Mouse (Mus musculus): ENCODE results near the gene Pigk. TPM values are rescaled to one million over a fixed set of nuclear protein-coding genes. Genes with fewer than 3 reads are reported as not detected.

Pigk gene
- polyA plus RNA-seq, 1 experiment from 2014 or later: 42.8 TPM

- no peak overlapping the region for H3K4me2 ChIP-seq
- no peak overlapping the region for H3K9ac ChIP-seq
- no peaks in the 10 kb centered on the region for H3K9me3 ChIP-seq
- no peak overlapping the region for H3K4me3 ChIP-seq
- H3K4me1 ChIP-seq: no peaks in the 10 kb centered on the region
- WGBS: 64% methylated on average over 7 of the region's 7 CpGs
- no peak for ATAC-seq (ENCODE audit: borderline replicate concordance, extremely low read depth, low FRiP score, low TSS enrichment)
- H3K36me3 ChIP-seq: no peaks in the 10 kb centered on the region
- no peak overlapping the region for H3K27ac ChIP-seq
- H3K27me3 ChIP-seq: no peaks in the 10 kb centered on the region
These were observed 174.2 kb downstream of the Pigk start for GRCm38 (mm10) chr3:152888116-152888515.

- no peaks in the 10 kb centered on the region for H3K27me3 ChIP-seq
- 31% methylated on average over 4 of the region's 4 CpGs for WGBS
- no peaks in the 10 kb centered on the region for H3K36me3 ChIP-seq
- H3K4me2 ChIP-seq: no peak overlapping the region
- no peak overlapping the region for H3K27ac ChIP-seq
- H3K9me3 ChIP-seq: no peaks in the 10 kb centered on the region
- no peak overlapping the region for H3K4me3 ChIP-seq
- H3K9ac ChIP-seq: no peak overlapping the region
- no peaks in the 10 kb centered on the region for H3K4me1 ChIP-seq
- ATAC-seq (ENCODE audit: borderline replicate concordance, extremely low read depth, low FRiP score, low TSS enrichment): no peak
These were observed 181.0 kb downstream of the Pigk start for GRCm38 (mm10) chr3:152894935-152895334.

- no peaks in the 10 kb centered on the region for H3K36me3 ChIP-seq
- H3K27ac ChIP-seq: no peak overlapping the region
- H3K9me3 ChIP-seq: no peaks in the 10 kb centered on the region
- ATAC-seq (ENCODE audit: borderline replicate concordance, extremely low read depth, low FRiP score, low TSS enrichment): no peak
- H3K4me3 ChIP-seq: no peak overlapping the region
- H3K4me2 ChIP-seq: no peak overlapping the region
- H3K27me3 ChIP-seq: no peaks in the 10 kb centered on the region
- 62% methylated on average over 3 of the region's 3 CpGs for WGBS
- no peaks in the 10 kb centered on the region for H3K4me1 ChIP-seq
- no peak overlapping the region for H3K9ac ChIP-seq
These were observed 182.2 kb downstream of the Pigk start for GRCm38 (mm10) chr3:152896111-152896510.

GRCm38 (mm10) chr3:152897196-152897595, 183.3 kb downstream of the Pigk start:
- ATAC-seq (ENCODE audit: borderline replicate concordance, extremely low read depth, low FRiP score, low TSS enrichment): no peak
- Histone ChIP-seq H3K36me3 (no peaks in the 10 kb centered on the region), H3K27ac (no peak overlapping the region), H3K27me3 (no peaks in the 10 kb centered on the region), H3K9ac (no peak overlapping the region), H3K4me2 (no peak overlapping the region), H3K4me1 (no peaks in the 10 kb centered on the region), H3K9me3 (no peaks in the 10 kb centered on the region), H3K4me3 (no peak overlapping the region)
- 79% methylated on average over 5 of the region's 5 CpGs for WGBS

GRCm38 (mm10) chr3:152898906-152899305, 185.0 kb downstream of the Pigk start:
- Histone ChIP-seq H3K27ac (no peak overlapping the region), H3K4me1 (no peaks in the 10 kb centered on the region), H3K9ac (no peak overlapping the region), H3K9me3 (no peaks in the 10 kb centered on the region), H3K4me2 (no peak overlapping the region), H3K27me3 (no peaks in the 10 kb centered on the region), H3K4me3 (no peak overlapping the region), H3K36me3 (no peaks in the 10 kb centered on the region)
- no peak for ATAC-seq (ENCODE audit: borderline replicate concordance, extremely low read depth, low FRiP score, low TSS enrichment)
- WGBS: 92% methylated on average over 9 of the region's 9 CpGs

- no peak for ATAC-seq (ENCODE audit: borderline replicate concordance, extremely low read depth, low FRiP score, low TSS enrichment)
- WGBS: 87% methylated on average over 10 of the region's 10 CpGs
- no peak overlapping the region for H3K27ac ChIP-seq
These were observed 191.1 kb downstream of the Pigk start for GRCm38 (mm10) chr3:152905026-152905425.

GRCm38 (mm10) chr3:152905800-152906199, 191.9 kb downstream of the Pigk start:
- 57% methylated on average over 10 of the region's 10 CpGs for WGBS

More at GRCm38 (mm10) chr3:152905026-152905425, 191.1 kb downstream of the Pigk start:
- Histone ChIP-seq H3K4me3 (no peak overlapping the region), H3K9me3 (no peaks in the 10 kb centered on the region), H3K4me1 (no peaks in the 10 kb centered on the region), H3K9ac (no peak overlapping the region), H3K36me3 (no peaks in the 10 kb centered on the region), H3K4me2 (no peak overlapping the region), H3K27me3 (no peaks in the 10 kb centered on the region)

GRCm38 (mm10) chr3:152907087-152907486, 193.2 kb downstream of the Pigk start:
- Histone ChIP-seq H3K9ac (no peak overlapping the region), H3K4me2 (no peak overlapping the region), H3K27me3 (no peaks in the 10 kb centered on the region), H3K9me3 (no peaks in the 10 kb centered on the region), H3K36me3 (no peaks in the 10 kb centered on the region), H3K4me3 (no peak overlapping the region), H3K4me1 (no peaks in the 10 kb centered on the region), H3K27ac (no peak overlapping the region)
- no peak for ATAC-seq (ENCODE audit: borderline replicate concordance, extremely low read depth, low FRiP score, low TSS enrichment)
- 55% methylated on average over 5 of the region's 5 CpGs for WGBS

More at GRCm38 (mm10) chr3:152905800-152906199, 191.9 kb downstream of the Pigk start:
- H3K4me2 ChIP-seq: no peak overlapping the region
- no peak for ATAC-seq (ENCODE audit: borderline replicate concordance, extremely low read depth, low FRiP score, low TSS enrichment)
- H3K27me3 ChIP-seq: no peaks in the 10 kb centered on the region
- no peak overlapping the region for H3K27ac ChIP-seq
- no peaks in the 10 kb centered on the region for H3K4me1 ChIP-seq
- no peaks in the 10 kb centered on the region for H3K36me3 ChIP-seq
- H3K9me3 ChIP-seq: no peaks in the 10 kb centered on the region
- H3K4me3 ChIP-seq: no peak overlapping the region
- H3K9ac ChIP-seq: no peak overlapping the region

- Histone ChIP-seq H3K9me3 (no peaks in the 10 kb centered on the region), H3K4me2 (no peak overlapping the region), H3K4me3 (no peak overlapping the region), H3K27me3 (no peaks in the 10 kb centered on the region), H3K4me1 (no peaks in the 10 kb centered on the region), H3K36me3 (no peaks in the 10 kb centered on the region), H3K27ac (no peak overlapping the region), H3K9ac (no peak overlapping the region)
- 75% methylated on average over 5 of the region's 5 CpGs for WGBS
- ATAC-seq (ENCODE audit: borderline replicate concordance, extremely low read depth, low FRiP score, low TSS enrichment): no peak
These were observed 193.8 kb downstream of the Pigk start for GRCm38 (mm10) chr3:152907683-152908082.

- H3K27me3 ChIP-seq: no peaks in the 10 kb centered on the region
- H3K9ac ChIP-seq: no peak overlapping the region
- H3K36me3 ChIP-seq: no peaks in the 10 kb centered on the region
- ATAC-seq (ENCODE audit: borderline replicate concordance, extremely low read depth, low FRiP score, low TSS enrichment): no peak
- H3K4me1 ChIP-seq: no peaks in the 10 kb centered on the region
- no peaks in the 10 kb centered on the region for H3K9me3 ChIP-seq
- H3K4me3 ChIP-seq: no peak overlapping the region
- no peak overlapping the region for H3K27ac ChIP-seq
- WGBS: 74% methylated on average over 4 of the region's 4 CpGs
- no peak overlapping the region for H3K4me2 ChIP-seq
These were observed 197.7 kb downstream of the Pigk start for GRCm38 (mm10) chr3:152911578-152911977.

- Histone ChIP-seq H3K27ac (no peak overlapping the region), H3K36me3 (no peaks in the 10 kb centered on the region), H3K4me3 (no peak overlapping the region), H3K4me1 (no peaks in the 10 kb centered on the region), H3K9ac (no peak overlapping the region), H3K9me3 (no peaks in the 10 kb centered on the region), H3K27me3 (no peaks in the 10 kb centered on the region), H3K4me2 (no peak overlapping the region)
- ATAC-seq (ENCODE audit: borderline replicate concordance, extremely low read depth, low FRiP score, low TSS enrichment): no peak; the same call in 1 of the 2 replicates
- WGBS: 79% methylated on average over 23 of the region's 23 CpGs
These were observed 198.6 kb downstream of the Pigk start for GRCm38 (mm10) chr3:152912216-152913101.

- Histone ChIP-seq H3K4me3 (no peak overlapping the region), H3K9ac (no peak overlapping the region), H3K9me3 (no peaks in the 10 kb centered on the region), H3K27me3 (no peaks in the 10 kb centered on the region), H3K4me2 (no peak overlapping the region), H3K27ac (no peak overlapping the region), H3K36me3 (no peaks in the 10 kb centered on the region), H3K4me1 (no peaks in the 10 kb centered on the region)
- ATAC-seq (ENCODE audit: borderline replicate concordance, extremely low read depth, low FRiP score, low TSS enrichment): no peak
- 69% methylated on average over 10 of the region's 10 CpGs for WGBS
These were observed 199.2 kb downstream of the Pigk start for GRCm38 (mm10) chr3:152913150-152913549.

Data from lung, embryonic 15.5 days (tissue).